Mouse (Mus musculus) kidney, postnatal 10 days (tissue): Measurements from ENCODE around the gene Myo1h.

Experiments used
- DNase-seq: peaks from one replicate; pipeline ENCODE4 v3.0.0; 2021; ENCODE audit warnings: mixed read lengths

Myo1h gene

GRCm38 (mm10) chr5:114360968-114361367 lies 72.0 kb downstream of the Myo1h start:
- DNase-seq: no peak

- DNase-seq: peak; percentile 65
Observed at GRCm38 (mm10) chr5:114365043-114365752, 76.2 kb downstream of the Myo1h start.

- DNase-seq: peak; percentile 33
Observed at GRCm38 (mm10) chr5:114368121-114368520, 79.2 kb downstream of the Myo1h start.

- DNase-seq: no peak
Observed at GRCm38 (mm10) chr5:114368803-114369496, 80.0 kb downstream of the Myo1h start.

- DNase-seq: peak; percentile 58
Observed at GRCm38 (mm10) chr5:114369921-114370320, 81.0 kb downstream of the Myo1h start.

- peak; percentile 88 for DNase-seq
Observed at GRCm38 (mm10) chr5:114370371-114370776, 81.4 kb downstream of the Myo1h start.

- DNase-seq: peak; percentile 64
Observed at GRCm38 (mm10) chr5:114371331-114371730, 82.4 kb downstream of the Myo1h start.

GRCm38 (mm10) chr5:114371731-114372473 lies 82.9 kb downstream of the Myo1h start:
- DNase-seq: peak; percentile 44

GRCm38 (mm10) chr5:114372565-114372964 lies 83.6 kb downstream of the Myo1h start:
- DNase-seq: no peak

GRCm38 (mm10) chr5:114373174-114373573 lies 84.2 kb downstream of the Myo1h start:
- DNase-seq: peak; percentile 67

- DNase-seq: no peak
Observed at GRCm38 (mm10) chr5:114373581-114373980, 84.6 kb downstream of the Myo1h start.

- no peak for DNase-seq
Observed at GRCm38 (mm10) chr5:114374409-114375213, 85.6 kb downstream of the Myo1h start.

- DNase-seq: no peak
Observed at GRCm38 (mm10) chr5:114378177-114378920, 89.4 kb downstream of the Myo1h start.

GRCm38 (mm10) chr5:114378936-114379335 lies 90.0 kb downstream of the Myo1h start:
- no peak for DNase-seq

GRCm38 (mm10) chr5:114379763-114380162 lies 90.8 kb downstream of the Myo1h start:
- no peak for DNase-seq

GRCm38 (mm10) chr5:114380209-114381012 lies 91.4 kb downstream of the Myo1h start, which contains the start of the genes Kctd10 and Ube3b:
Gene Kctd10 (minus strand): TSS chr5:114380508.
Gene Ube3b (plus strand): TSS chr5:114380607.
- peak; percentile 94 for DNase-seq

GRCm38 (mm10) chr5:114381013-114381351 lies 92.0 kb downstream of the Myo1h start:
- DNase-seq: no peak

GRCm38 (mm10) chr5:114383184-114383904 lies 94.4 kb downstream of the Myo1h start:
- DNase-seq: peak; percentile 74

GRCm38 (mm10) chr5:114384448-114384847 lies 95.5 kb downstream of the Myo1h start:
- no peak for DNase-seq

GRCm38 (mm10) chr5:114393169-114393568 lies 104.2 kb downstream of the Myo1h start:
- DNase-seq: no peak
